7 mouse cellular contexts compared by ENCODE assay signal in the genomic region with DNA sequence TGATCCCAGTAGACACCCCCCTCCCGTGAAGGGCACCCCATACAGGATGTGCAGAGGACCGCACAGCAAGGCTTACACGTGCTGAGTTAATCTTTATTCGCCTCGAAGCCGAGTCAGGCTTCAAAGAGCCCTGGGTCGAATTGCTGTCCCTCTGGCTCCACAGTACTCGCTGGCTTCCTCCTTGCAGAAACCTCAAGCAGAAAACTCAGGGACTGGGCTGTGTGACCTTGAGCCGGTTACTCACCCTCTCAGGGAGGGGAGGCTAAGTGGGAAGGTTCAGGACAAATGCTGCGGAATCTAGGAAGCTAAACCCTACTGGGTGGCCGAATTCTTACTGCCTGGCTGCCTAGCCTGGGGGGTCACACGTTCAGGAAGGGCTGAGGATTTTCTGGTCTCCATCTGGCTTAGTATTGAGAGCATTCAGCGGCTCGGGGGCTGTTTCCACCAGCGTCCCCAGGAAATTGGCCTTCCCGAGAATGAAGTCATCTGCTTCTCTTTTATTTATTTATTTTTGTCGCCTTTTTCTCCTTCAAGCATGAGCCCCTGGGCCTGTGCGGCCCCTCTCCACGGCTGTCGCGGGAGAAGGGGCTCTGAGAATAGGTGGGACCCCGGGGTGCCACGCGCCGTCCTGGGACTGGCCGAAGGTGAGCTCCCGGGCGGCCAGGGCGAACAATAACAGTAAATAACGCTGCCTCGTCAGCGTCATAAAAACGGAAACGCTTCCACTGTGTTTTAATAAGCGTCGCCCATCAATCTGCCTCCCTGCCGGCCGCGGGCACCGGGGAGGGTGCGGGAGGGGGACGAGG.
DNase-seq lines count a peak whose midpoint lies in the region; ATAC-seq and TF ChIP-seq lines count a peak whose summit lies in the region.

No protein-coding gene starts in this region.

- peak overlapping the region; percentile 91 for H3K4me2 ChIP-seq in intestine, embryonic 16.5 days (ENCODE audit: low read depth, low read length)
- peak overlapping the region; percentile 75 for H3K4me2 ChIP-seq in lung, embryonic 14.5 days

- peaks cover 45% of the 10 kb centered on the region for H3K4me1 ChIP-seq in intestine, embryonic 16.5 days (ENCODE audit: control insufficient read depth, insufficient read depth, low read length)
- peaks cover 42% of the 10 kb centered on the region for H3K4me1 ChIP-seq in lung, embryonic 14.5 days (ENCODE audit: insufficient read depth)

- TF ChIP-seq CTCF in lung, embryonic 14.5 days (IDR thresholded peaks at IDR 0.05; ENCODE audit: low read depth) = no peak

- peak; percentile 42 for ATAC-seq in intestine, embryonic 16.5 days
- peak; percentile 29 for ATAC-seq in lung, embryonic 14.5 days (ENCODE audit: insufficient read depth)

- peak overlapping the region; percentile 78 for H3K9ac ChIP-seq in intestine, embryonic 16.5 days (ENCODE audit: low read depth, low read length)
- H3K9ac ChIP-seq in lung, embryonic 14.5 days = peak overlapping the region; percentile 55

- peak overlapping the region; percentile 96 for H3K27ac ChIP-seq in intestine, embryonic 16.5 days (ENCODE audit: low read length)
- peak overlapping the region; percentile 100 for H3K27ac ChIP-seq in lung, embryonic 14.5 days (ENCODE audit: low read depth)

- DNase-seq in 3T3-L1 (ENCODE audit: low read depth, low spot score) = peak; percentile 77
- DNase-seq in B cell, adult 2 months = peak; percentile 68 to 69
- DNase-seq in adrenal gland, postnatal 4 days (ENCODE audit: low spot score in 2 of 2) = peak; percentile 30 to 50
- peak; percentile 76 for DNase-seq in forelimb bud, embryonic 11.5 days (ENCODE audit: low read depth, low spot score)
- peak; percentile 72 for DNase-seq in lung, embryonic 14.5 days
- DNase-seq in retina, postnatal 1 day = peak; percentile 83

- no peaks in the 10 kb centered on the region for H3K36me3 ChIP-seq in intestine, embryonic 16.5 days (ENCODE audit: control insufficient read depth, insufficient read depth, low read length)
- no peaks in the 10 kb centered on the region for H3K36me3 ChIP-seq in lung, embryonic 14.5 days (ENCODE audit: insufficient read depth)

- WGBS in intestine, embryonic 16.5 days = 1% methylated on average over 42 of the region's 42 CpGs
- 2% methylated on average over 42 of the region's 42 CpGs for WGBS in lung, embryonic 14.5 days

- H3K4me3 ChIP-seq in intestine, embryonic 16.5 days (ENCODE audit: low read length) = peak overlapping the region; percentile 53
- peak overlapping the region; percentile 34 for H3K4me3 ChIP-seq in lung, embryonic 14.5 days (ENCODE audit: low read depth, low read length)

- H3K9me3 ChIP-seq in intestine, embryonic 16.5 days (ENCODE audit: control insufficient read depth, low read length) = no peaks in the 10 kb centered on the region
- H3K9me3 ChIP-seq in lung, embryonic 14.5 days (ENCODE audit: low read depth, low read length) = no peaks in the 10 kb centered on the region

- no peaks in the 10 kb centered on the region for H3K27me3 ChIP-seq in intestine, embryonic 16.5 days (replicated peaks; ENCODE audit: control insufficient read depth, insufficient read depth, low read length)
- H3K27me3 ChIP-seq in lung, embryonic 14.5 days (ENCODE audit: insufficient read depth, low read length) = no peaks in the 10 kb centered on the region

Comparison
In these comparisons a context has a peak if more than half of its experiments do, and no peak if none do; other contexts are left out.
1. Peak in every context shown above with its lines: DNase-seq, ATAC-seq, H3K4me3 ChIP-seq and H3K27ac ChIP-seq.